Mouse (Mus musculus): ENCODE measurements around the gene Mrm3. TPM values are rescaled to one million over a fixed set of nuclear protein-coding genes. Genes with fewer than 3 reads are reported as not detected.
A peak's percentile ranks its signal among the peaks of the same experiment; 100 is the strongest.

Mrm3 gene
- total RNA-seq, 2 experiments from 2014 or later, result 17.6 to 17.7 TPM

- no peak for DNase-seq (ENCODE audit: low spot score in 2 of 2)
These were observed 3.7 kb downstream of the Mrm3 start for GRCm38 (mm10) chr11:76247239-76247638.

GRCm38 (mm10) chr11:76252036-76252435 is 8.5 kb downstream of the Mrm3 start:
- DNase-seq (ENCODE audit: low spot score in 2 of 2), result no peak

- DNase-seq (ENCODE audit: low spot score in 2 of 2), result peak; percentile 62 to 91
These were observed 9.8 kb downstream of the Mrm3 start for GRCm38 (mm10) chr11:76253145-76253917.

GRCm38 (mm10) chr11:76253918-76254264 is 10.4 kb downstream of the Mrm3 start:
- DNase-seq (ENCODE audit: low spot score in 2 of 2), result no peak

GRCm38 (mm10) chr11:76255431-76256001 is 12.0 kb downstream of the Mrm3 start:
- peak; percentile 38 to 63 for DNase-seq (ENCODE audit: low spot score in 2 of 2)

GRCm38 (mm10) chr11:76256129-76256528 is 12.6 kb downstream of the Mrm3 start:
- no peak for DNase-seq (ENCODE audit: low spot score in 2 of 2)

GRCm38 (mm10) chr11:76257386-76257785 is 13.9 kb downstream of the Mrm3 start:
- DNase-seq (ENCODE audit: low spot score in 2 of 2), result no peak

- DNase-seq (ENCODE audit: low spot score in 2 of 2), result no peak
These were observed 15.0 kb downstream of the Mrm3 start for GRCm38 (mm10) chr11:76258511-76258910.

GRCm38 (mm10) chr11:76260208-76261050 is 16.9 kb downstream of the Mrm3 start:
- DNase-seq (ENCODE audit: low spot score in 2 of 2), result peak in 1 of 2 experiments; percentile 27

- DNase-seq (ENCODE audit: low spot score in 2 of 2), result no peak
These were observed 17.7 kb downstream of the Mrm3 start for GRCm38 (mm10) chr11:76261224-76261623.

GRCm38 (mm10) chr11:76262611-76263351 is 19.3 kb downstream of the Mrm3 start:
- DNase-seq (ENCODE audit: low spot score in 2 of 2), result no peak

GRCm38 (mm10) chr11:76267550-76267949 is 24.0 kb downstream of the Mrm3 start:
- no peak for DNase-seq (ENCODE audit: low spot score in 2 of 2)

GRCm38 (mm10) chr11:76268001-76268459 is 24.5 kb downstream of the Mrm3 start:
- peak in 1 of 2 experiments; percentile 53 for DNase-seq (ENCODE audit: low spot score in 2 of 2)

- DNase-seq (ENCODE audit: low spot score in 2 of 2), result no peak
These were observed 25.1 kb downstream of the Mrm3 start for GRCm38 (mm10) chr11:76268521-76269065.

GRCm38 (mm10) chr11:76272440-76272839 is 28.9 kb downstream of the Mrm3 start:
- no peak for DNase-seq (ENCODE audit: low spot score in 2 of 2)

GRCm38 (mm10) chr11:76278960-76279852 is 35.7 kb downstream of the Mrm3 start:
- DNase-seq (ENCODE audit: low spot score in 2 of 2), result no peak

GRCm38 (mm10) chr11:76279971-76280370 is 36.5 kb downstream of the Mrm3 start:
- no peak for DNase-seq (ENCODE audit: low spot score in 2 of 2)

- DNase-seq (ENCODE audit: low spot score in 2 of 2), result no peak
These were observed 40.3 kb downstream of the Mrm3 start for GRCm38 (mm10) chr11:76283841-76284240.

GRCm38 (mm10) chr11:76285431-76286075 is 42.0 kb downstream of the Mrm3 start:
- no peak for DNase-seq (ENCODE audit: low spot score in 2 of 2)

Data from layer of hippocampus, adult 18-20 months (tissue).